Mouse (Mus musculus) bone marrow macrophage, adult 2 months (primary cell): ENCODE measurements around the gene Mylip. TPM values are rescaled to one million over a fixed set of nuclear protein-coding genes. Genes with fewer than 3 reads are reported as not detected.

Experiments used
- H3K27ac ChIP-seq: 2 replicates; pipeline ENCODE4 v1.5.1; 2012; ENCODE audit warnings: low read depth, low read length; ENCODE audit not compliant: insufficient read depth
- H3K4me1 ChIP-seq: 2 replicates; pipeline ENCODE4 v1.6.1; 2012; ENCODE audit warnings: low read length; ENCODE audit not compliant: control insufficient read depth, insufficient read depth
- H3K4me3 ChIP-seq: 2 replicates; pipeline ENCODE4 v1.5.1; 2012; ENCODE audit warnings: mild to moderate bottlenecking, low read length, moderate library complexity; ENCODE audit not compliant: insufficient read depth
- CTCF ChIP-seq: IDR thresholded peaks from 2 replicates; pipeline ENCODE4 v1.5.1; 2012; ENCODE audit warnings: low read depth, mild to moderate bottlenecking, low read length, moderate library complexity
- POLR2A ChIP-seq: IDR thresholded peaks from 2 replicates; pipeline ENCODE4 v1.6.1; 2012; ENCODE audit warnings: mild to moderate bottlenecking, low read depth, low read length, borderline replicate concordance
- polyA plus RNA-seq: library from polyadenylated mRNA; stranded (reverse); fragments of >200 nt; gene quantifications from 2 replicates; pipeline ENCODE4 v1.2.4, GENCODE M21; 2012; ENCODE audit not compliant: missing spikeins, insufficient read depth, insufficient read length

Mylip gene
- polyA plus RNA-seq, 1 experiment: 37.3 TPM

DNA sequence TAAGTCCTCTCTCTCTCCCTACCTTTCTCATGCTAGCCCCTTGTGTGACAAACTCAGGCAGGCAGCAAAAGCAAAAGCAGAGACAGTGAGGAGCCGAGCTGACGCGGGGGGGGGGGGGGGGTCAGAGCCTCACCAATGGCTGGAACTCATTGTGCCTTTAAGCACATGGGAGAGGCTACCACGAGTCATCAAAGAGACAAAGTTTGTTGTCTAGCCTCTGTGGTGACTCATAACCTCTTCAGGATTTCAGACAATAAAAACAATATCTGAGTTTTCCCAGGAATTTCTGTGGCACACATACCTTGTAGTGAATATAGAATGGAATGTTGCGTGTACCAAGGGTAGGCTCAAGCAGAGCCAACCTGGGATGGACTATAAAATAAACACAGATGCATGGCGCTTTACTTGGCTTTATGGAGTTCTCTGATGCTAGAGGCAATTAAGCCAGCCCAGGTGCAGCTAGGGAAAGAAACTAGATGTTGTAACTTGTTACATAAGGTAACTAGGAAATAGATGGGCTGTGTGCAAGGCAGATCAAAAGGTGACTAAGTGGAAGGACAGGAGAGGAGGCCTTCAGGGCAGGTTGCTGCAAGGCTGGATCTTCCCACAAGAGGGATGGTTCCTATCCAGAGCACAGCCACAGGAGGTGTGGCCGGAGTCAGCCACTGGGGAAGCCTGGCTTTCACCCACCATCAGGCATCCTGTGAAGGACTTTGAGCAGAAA lies 12.9 kb downstream of the Mylip start:
- TF ChIP-seq POLR2A (no peak), CTCF (no peak)
- Histone ChIP-seq H3K4me3 (no peak overlapping the region), H3K27ac (no peak overlapping the region), H3K4me1 (peaks cover 3% of the 10 kb centered on the region)

DNA sequence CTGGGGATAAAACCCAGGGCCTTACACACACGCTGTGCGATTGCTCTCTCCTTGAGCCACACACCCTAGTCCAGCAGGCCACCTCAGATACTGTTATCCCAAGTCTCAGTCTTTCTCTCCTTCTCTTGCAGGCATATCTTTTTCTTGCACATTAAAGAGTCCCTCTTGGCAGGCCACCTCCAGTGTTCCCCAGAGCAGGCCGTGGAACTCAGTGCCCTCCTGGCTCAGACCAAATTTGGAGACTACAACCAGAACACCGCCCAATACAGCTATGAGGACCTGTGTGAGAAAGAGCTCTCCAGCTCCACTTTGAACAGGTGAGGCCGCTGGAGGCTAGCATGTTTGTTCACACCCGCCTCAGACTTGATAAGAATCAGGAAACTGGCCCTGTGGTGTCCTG lies 14.7 kb downstream of the Mylip start:
- Histone ChIP-seq H3K4me1 (no peaks in the 10 kb centered on the region; the same call in 1 of the 2 replicates), H3K27ac (no peak overlapping the region), H3K4me3 (no peak overlapping the region)
- TF ChIP-seq CTCF: no peak

GRCm38 (mm10) chr13:45405194-45405810 lies 15.8 kb downstream of the Mylip start:
- no peaks in the 10 kb centered on the region; the same call in 1 of the 2 replicates for H3K4me1 ChIP-seq
- no peak overlapping the region for H3K4me3 ChIP-seq
- no peak overlapping the region for H3K27ac ChIP-seq
- TF ChIP-seq CTCF (no peak), POLR2A (no peak)

DNA sequence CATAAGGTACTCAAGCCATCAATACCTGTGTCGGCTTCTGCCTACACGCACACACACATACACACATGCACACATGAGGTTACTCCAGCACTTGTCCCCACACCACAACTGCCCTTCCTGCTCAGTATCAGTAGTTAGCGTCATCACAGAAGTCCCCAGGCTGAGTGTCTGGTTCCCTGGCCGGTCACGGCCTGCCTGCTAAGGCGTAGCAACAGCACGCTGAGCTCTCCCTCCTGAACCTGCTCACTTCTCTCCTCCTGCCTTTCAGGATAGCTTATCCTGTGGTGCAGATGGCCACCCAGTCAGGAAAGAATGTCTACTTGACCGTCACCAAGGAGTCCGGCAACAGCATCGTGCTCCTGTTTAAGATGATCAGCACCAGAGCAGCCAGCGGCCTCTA lies 16.7 kb downstream of the Mylip start:
- no peaks in the 10 kb centered on the region for H3K4me1 ChIP-seq
- H3K4me3 ChIP-seq: no peak overlapping the region
- TF ChIP-seq CTCF (no peak), POLR2A (no peak)
- no peak overlapping the region for H3K27ac ChIP-seq

- Histone ChIP-seq H3K4me1 (no peaks in the 10 kb centered on the region), H3K27ac (no peak overlapping the region), H3K4me3 (no peak overlapping the region)
- TF ChIP-seq CTCF (no peak), POLR2A (no peak)
These were observed 17.2 kb downstream of the Mylip start for GRCm38 (mm10) chr13:45406703-45407102.

DNA sequence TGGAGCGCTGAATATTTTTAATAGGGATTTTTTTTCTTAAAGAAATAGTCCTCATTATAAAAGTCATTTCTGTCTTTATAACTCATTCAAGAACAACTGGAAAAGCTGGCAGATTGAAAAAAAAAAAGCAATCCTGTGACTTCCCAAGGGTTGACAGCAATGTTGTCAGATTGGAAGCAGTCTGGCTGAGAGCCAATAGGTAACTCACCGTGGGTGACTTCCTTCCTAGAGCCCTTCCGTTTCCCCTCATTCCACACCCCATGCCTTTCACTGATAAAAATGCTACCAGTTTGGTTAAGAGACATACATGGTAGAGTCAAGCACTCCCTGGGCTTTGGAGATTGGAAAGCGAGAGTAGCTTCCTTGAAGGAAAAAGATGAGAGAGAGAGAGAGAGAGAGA lies 21.4 kb downstream of the Mylip start:
- H3K4me1 ChIP-seq: peaks cover 2% of the 10 kb centered on the region; the same call in 1 of the 2 replicates
- no peak for TF ChIP-seq CTCF
- no peak for TF ChIP-seq POLR2A
- no peak overlapping the region for H3K27ac ChIP-seq

GRCm38 (mm10) chr13:45413066-45413465 lies 23.5 kb downstream of the Mylip start:
- Histone ChIP-seq H3K4me3 (no peak overlapping the region), H3K4me1 (peaks cover 8% of the 10 kb centered on the region), H3K27ac (no peak overlapping the region)
- no peak for TF ChIP-seq CTCF
- TF ChIP-seq POLR2A: no peak

More for the DNA sequence above, 21.4 kb downstream of the Mylip start:
- no peak overlapping the region for H3K4me3 ChIP-seq

- TF ChIP-seq CTCF: no peak
- TF ChIP-seq POLR2A: no peak
- Histone ChIP-seq H3K4me1 (peaks cover 12% of the 10 kb centered on the region), H3K27ac (no peak overlapping the region), H3K4me3 (no peak overlapping the region)
These were observed 24.5 kb downstream of the Mylip start for GRCm38 (mm10) chr13:45414031-45414430.

- TF ChIP-seq CTCF: no peak
- TF ChIP-seq POLR2A: no peak
- peaks cover 13% of the 10 kb centered on the region for H3K4me1 ChIP-seq
These were observed 27.1 kb downstream of the Mylip start for GRCm38 (mm10) chr13:45416621-45417057.

DNA sequence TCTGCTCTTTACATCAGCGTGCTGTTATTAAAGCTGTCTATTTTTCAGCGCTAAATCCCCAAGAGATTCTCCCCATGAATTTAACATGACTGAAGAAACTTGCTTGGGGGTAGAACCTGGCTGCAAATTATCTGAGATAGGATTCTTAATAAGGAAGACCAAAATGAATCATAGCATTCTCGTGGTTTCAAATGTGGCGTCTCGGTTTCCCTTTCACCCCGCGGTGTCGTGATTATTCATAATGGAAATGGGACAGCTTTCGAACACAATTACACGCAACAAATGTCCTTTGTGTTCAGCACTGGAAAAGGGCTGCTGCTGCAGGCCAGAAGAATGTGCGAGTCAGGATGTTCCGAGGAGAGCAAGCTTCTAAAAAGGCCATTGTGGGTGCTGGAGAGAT lies 29.4 kb downstream of the Mylip start:
- Histone ChIP-seq H3K4me3 (no peak overlapping the region), H3K27ac (no peak overlapping the region), H3K4me1 (peaks cover 13% of the 10 kb centered on the region)
- no peak for TF ChIP-seq POLR2A
- TF ChIP-seq CTCF: no peak

More at GRCm38 (mm10) chr13:45416621-45417057, 27.1 kb downstream of the Mylip start:
- peak overlapping the region; percentile 17; the same call in 1 of the 2 replicates for H3K4me3 ChIP-seq
- H3K27ac ChIP-seq: no peak overlapping the region
